Mouse (Mus musculus): Measurements from ENCODE around the gene Adamtsl1.

DNA sequence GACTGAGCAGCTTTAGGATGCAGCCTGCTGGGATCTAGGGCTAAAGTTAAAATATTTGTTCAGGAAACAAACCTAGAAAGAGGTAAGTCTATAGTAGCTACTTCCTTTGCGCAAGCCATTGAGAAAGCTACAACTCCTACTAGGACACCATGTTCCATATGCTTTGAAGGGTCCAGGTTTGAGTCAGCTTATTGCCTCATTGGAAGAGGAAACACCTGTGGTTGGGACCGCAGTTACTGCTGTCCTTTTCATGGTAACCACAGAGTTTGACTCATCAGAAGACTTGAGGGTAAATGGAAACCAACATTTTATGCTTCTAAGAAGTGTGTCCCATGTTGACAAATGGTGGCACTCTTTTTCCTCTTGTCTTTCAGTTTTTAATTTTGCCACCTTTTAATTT, 195.7 kb downstream of the Adamtsl1 start:
- TF ChIP-seq TAL1 (conservative IDR thresholded peaks at IDR 0.05; ENCODE audit: low read depth, low read length) (no peak), CTCF (IDR thresholded peaks at IDR 0.05; ENCODE audit: low read depth, low read length) (no peak), POLR2AphosphoS5 (IDR thresholded peaks at IDR 0.05; ENCODE audit: insufficient replicate concordance, low read depth, low read length) (no peak), GATA2 (IDR thresholded peaks at IDR 0.05; ENCODE audit: borderline replicate concordance, low read depth, low read length) (no peak), GATA1 (IDR thresholded peaks at IDR 0.05; ENCODE audit: borderline replicate concordance, low read length) (no peak)

Data from G1E (cell line).